Mouse (Mus musculus) midbrain, postnatal 0 days (tissue): ENCODE measurements around the gene Lcp1. TPM values are rescaled to one million over a fixed set of nuclear protein-coding genes. Genes with fewer than 3 reads are reported as not detected.

Experiments used
- ATAC-seq: fragments of 200-750 bp; cut with Nextera tagmentation; 2 replicates; pipeline ENCODE4 v1.8.0; 2017; ENCODE audit warnings: moderate number of reproducible peaks, mild to moderate bottlenecking, moderate TSS enrichment, moderate library complexity; ENCODE audit not compliant: low FRiP score
- DNase-seq: peaks from one replicate; pipeline ENCODE4 v3.0.0-alpha.2; 2015; ENCODE audit warnings: low spot score
- H3K27ac ChIP-seq: fragments of 300-500 bp; sonication (generic); 2 replicates; pipeline ENCODE4 v1.5.1; 2014; ENCODE audit warnings: low read depth, mild to moderate bottlenecking, low read length, mixed read lengths
- H3K27me3 ChIP-seq: fragments of 300-500 bp; sonication (generic); 2 replicates; pipeline ENCODE4 v1.6.1; 2014; ENCODE audit warnings: low read length, control low read depth, mixed read lengths; ENCODE audit not compliant: insufficient read depth
- H3K36me3 ChIP-seq: fragments of 300-500 bp; sonication (generic); 2 replicates; pipeline ENCODE4 v1.6.1; 2014; ENCODE audit warnings: low read length, control low read depth, mixed read lengths; ENCODE audit not compliant: insufficient read depth
- H3K4me1 ChIP-seq: fragments of 300-500 bp; sonication (generic); 2 replicates; pipeline ENCODE4 v1.6.1; 2014; ENCODE audit warnings: mild to moderate bottlenecking, control low read depth, antibody characterized with exemption, low read length, mixed read lengths; ENCODE audit not compliant: insufficient read depth
- H3K4me2 ChIP-seq: fragments of 300-500 bp; sonication (generic); 2 replicates; pipeline ENCODE4 v1.6.1; 2014; ENCODE audit warnings: low read depth, mild to moderate bottlenecking, low read length, mixed read lengths; ENCODE audit not compliant: poor library complexity, severe bottlenecking
- H3K4me3 ChIP-seq: fragments of 300-500 bp; sonication (generic); 2 replicates; pipeline ENCODE4 v1.5.1; 2014; ENCODE audit warnings: low read depth, mild to moderate bottlenecking, low read length, moderate library complexity
- H3K9ac ChIP-seq: fragments of 300-500 bp; sonication (generic); replicated peaks from 2 replicates; pipeline ENCODE4 v1.6.1; 2014; ENCODE audit warnings: mild to moderate bottlenecking, low read length, moderate library complexity, mixed read lengths; ENCODE audit not compliant: poor library complexity, severe bottlenecking
- H3K9me3 ChIP-seq: fragments of 300-500 bp; sonication (generic); 2 replicates; pipeline ENCODE4 v1.6.1; 2016; ENCODE audit warnings: low read length, control low read depth
- CTCF ChIP-seq: IDR thresholded peaks from 2 replicates; pipeline ENCODE4 v1.5.1; 2016; ENCODE audit warnings: antibody characterized with exemption, mild to moderate bottlenecking
- WGBS: fragments of 180-500 bp; shearing (Covaris S2); extraction: QIAGEN DNeasy Blood & Tissue Kit; methylation state at CpG from one replicate; pipeline ENCODE4 v1.1.7; 2014; 5-methylcytosine and 5-hydroxymethylcytosine counted together
- polyA plus RNA-seq: library from polyadenylated mRNA; unstranded; fragments of >200 nt; fragmentation: Nextera tagmentation; extraction: Ambion mirVana; gene quantifications from 2 replicates; pipeline ENCODE4 v1.2.1, GENCODE M21; 2015
- total RNA-seq: library from RNA; depleted of rRNA; stranded (reverse); fragments of >200 nt; gene quantifications from 2 replicates; pipeline ENCODE4 v1.2.3, GENCODE M21; 2014; rRNA removed

Gene Lcp1
- total RNA-seq (6.9 and 12.3 TPM in 2 replicates), polyA plus RNA-seq (7.5 and 7.8 TPM in 2 replicates)

DNA sequence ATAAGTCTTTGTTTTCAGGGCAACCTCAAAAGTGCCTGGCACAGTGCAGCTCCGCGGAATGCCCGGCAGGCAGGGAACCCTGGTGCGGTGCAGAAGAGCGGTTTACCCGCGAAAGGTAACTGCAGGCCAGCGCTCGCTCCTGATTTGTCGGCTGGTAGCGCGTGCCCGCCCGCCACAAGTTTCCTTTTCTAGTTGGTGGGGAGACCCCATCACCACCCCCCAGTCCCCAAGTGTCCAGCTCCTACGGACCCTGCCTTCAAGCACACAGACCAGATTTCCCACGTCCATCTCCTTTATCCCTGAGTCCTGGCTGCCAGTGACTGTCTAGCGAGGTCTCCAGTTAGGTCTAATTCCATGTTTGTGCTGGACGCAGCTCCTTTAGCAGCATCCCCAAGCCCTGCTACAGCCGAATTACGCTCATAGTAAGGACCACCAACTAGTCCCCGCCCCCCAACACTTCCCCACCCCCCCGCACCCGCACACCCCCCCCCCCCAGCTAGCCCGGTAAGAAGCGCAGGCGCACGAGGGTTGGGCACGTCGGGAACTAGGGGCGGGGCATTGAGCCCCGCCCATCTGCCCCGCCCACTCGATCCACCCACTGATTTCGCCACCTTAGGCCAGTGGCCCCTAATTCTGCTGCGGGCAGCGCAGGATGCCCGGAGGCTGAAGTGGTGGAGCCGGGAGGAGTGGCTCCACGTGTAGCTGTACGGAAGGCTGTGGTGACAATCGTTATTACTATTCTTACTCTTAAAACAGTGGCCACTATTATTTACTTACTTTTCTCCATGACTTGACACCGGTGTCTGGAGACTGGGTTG, at the start of gene Lcp1, which contains the start of gene Lrrc63:
TSS of gene Lcp1 (plus strand) at position 601 of the 818 bp plus-strand sequence.
TSS of gene Lrrc63 (minus strand) at position 381 of the 818 bp plus-strand sequence.
- H3K4me2 ChIP-seq = peak within 1 kb of the TSS; percentile 82

DNA sequence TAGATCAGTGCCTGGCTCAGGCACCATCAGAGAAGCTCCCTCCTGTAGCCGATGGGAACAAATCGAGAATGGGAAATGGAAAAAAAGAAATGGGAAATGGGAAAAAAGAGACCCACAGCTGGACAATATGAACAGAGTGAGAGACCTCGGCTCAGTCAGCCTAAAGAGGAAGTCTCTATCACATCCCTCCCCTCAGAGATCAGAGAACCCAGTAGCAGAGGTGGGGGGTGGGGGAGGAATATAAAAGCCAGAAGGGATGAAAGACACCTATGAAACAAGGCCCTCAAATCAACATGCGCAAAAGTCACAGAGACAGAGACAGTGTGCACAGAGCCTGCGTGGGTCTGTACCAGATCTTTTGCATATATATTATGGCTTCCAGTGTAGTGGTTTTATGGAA, 27.9 kb upstream of the Lcp1 start:
- Histone ChIP-seq H3K36me3 (no peaks in the 10 kb centered on the region), H3K4me1 (no peaks in the 10 kb centered on the region), H3K27me3 (no peaks in the 10 kb centered on the region), H3K4me3 (no peak overlapping the region), H3K9ac (no peak overlapping the region), H3K27ac (no peak overlapping the region), H3K4me2 (no peak overlapping the region), H3K9me3 (no peaks in the 10 kb centered on the region)
- no peak for TF ChIP-seq CTCF
- 90% methylated on average over 5 of the region's 5 CpGs for WGBS
- DNase-seq (no peak), ATAC-seq (no peak)

More for the DNA sequence above, at the start of gene Lcp1, which contains the start of gene Lrrc63:
- WGBS = under 1% methylated on average over 32 of the region's 42 CpGs
- Histone ChIP-seq H3K27ac (no peak within 1 kb of the TSS), H3K36me3 (no peaks in the 10 kb centered on the region), H3K9ac (peak within 1 kb of the TSS; percentile 52), H3K9me3 (no peaks in the 10 kb centered on the region), H3K27me3 (no peaks in the 10 kb centered on the region), H3K4me1 (no peaks in the 10 kb centered on the region), H3K4me3 (peak within 1 kb of the TSS; percentile 61)
- peak; percentile 77 for DNase-seq
- peak; percentile 86 for ATAC-seq
- TF ChIP-seq CTCF = no peak

DNA sequence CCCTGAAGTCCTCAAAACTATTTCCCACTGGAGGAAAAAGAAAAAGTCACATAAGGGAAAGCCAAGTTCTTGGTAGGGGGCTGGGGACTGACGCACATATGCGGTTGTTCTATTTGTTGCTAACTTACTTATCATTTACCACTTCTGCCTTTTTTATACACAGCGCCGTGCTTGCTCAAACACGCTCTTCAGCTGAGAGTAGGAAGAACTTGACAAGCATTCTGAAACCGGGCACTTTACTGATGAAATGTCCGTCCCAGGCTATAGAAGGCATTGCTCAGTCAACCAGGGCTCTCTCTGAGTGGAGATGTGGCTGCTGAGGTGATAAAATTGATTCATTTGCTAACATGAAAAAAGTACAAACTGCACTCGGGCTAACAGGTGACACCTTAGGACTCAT, 9.2 kb upstream of the Lcp1 start:
- no peak for ATAC-seq
- H3K4me1 ChIP-seq = no peaks in the 10 kb centered on the region
- no peak overlapping the region for H3K4me3 ChIP-seq
- H3K9ac ChIP-seq = no peak overlapping the region
- H3K27ac ChIP-seq = no peak overlapping the region
- no peak overlapping the region for H3K4me2 ChIP-seq
- DNase-seq = no peak
- H3K36me3 ChIP-seq = no peaks in the 10 kb centered on the region
- no peaks in the 10 kb centered on the region for H3K27me3 ChIP-seq
- WGBS = 90% methylated on average over 8 of the region's 8 CpGs
- no peaks in the 10 kb centered on the region for H3K9me3 ChIP-seq
- no peak for TF ChIP-seq CTCF

DNA sequence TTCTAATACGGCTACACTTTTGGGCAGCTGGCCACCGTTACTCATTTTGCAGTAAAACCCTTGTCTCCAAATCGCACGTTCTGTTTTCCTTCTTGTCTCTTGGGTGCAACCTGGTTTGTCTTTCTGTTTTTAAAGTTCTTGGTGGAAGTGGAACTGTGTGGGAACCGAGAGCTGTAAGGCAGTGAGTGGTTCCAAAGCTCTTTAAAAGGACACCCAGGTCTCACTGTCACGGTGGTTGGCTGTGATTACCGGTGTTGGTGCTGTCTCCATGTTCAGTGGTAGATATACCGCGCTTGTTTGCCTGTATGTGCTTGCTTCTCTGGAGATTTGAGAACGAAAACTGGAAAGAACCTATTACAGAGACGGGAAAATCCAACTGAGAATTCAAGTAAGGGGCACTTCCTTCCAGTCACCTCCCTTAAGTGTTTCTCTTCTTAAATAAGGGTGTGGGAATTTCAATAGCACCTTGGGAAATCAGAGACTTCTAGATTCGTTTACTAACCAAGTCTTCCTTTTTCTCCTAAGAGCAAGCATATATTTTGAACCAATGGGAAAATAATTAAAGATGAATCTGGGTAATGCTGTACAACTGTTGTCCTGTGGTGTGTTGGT, 529 bp downstream of the Lcp1 start:
- H3K4me2 ChIP-seq = peak overlapping the region; percentile 82
- ATAC-seq (no peak), DNase-seq (peak; percentile 3)
- no peaks in the 10 kb centered on the region for H3K9me3 ChIP-seq
- 4% methylated on average over 12 of the region's 12 CpGs for WGBS
- H3K27ac ChIP-seq = no peak overlapping the region
- H3K4me3 ChIP-seq = peak overlapping the region; percentile 61
- TF ChIP-seq CTCF = no peak
- H3K4me1 ChIP-seq = no peaks in the 10 kb centered on the region
- peak overlapping the region; percentile 52; the same call in 1 of the 2 replicates for H3K9ac ChIP-seq
- no peaks in the 10 kb centered on the region for H3K36me3 ChIP-seq
- H3K27me3 ChIP-seq = no peaks in the 10 kb centered on the region

DNA sequence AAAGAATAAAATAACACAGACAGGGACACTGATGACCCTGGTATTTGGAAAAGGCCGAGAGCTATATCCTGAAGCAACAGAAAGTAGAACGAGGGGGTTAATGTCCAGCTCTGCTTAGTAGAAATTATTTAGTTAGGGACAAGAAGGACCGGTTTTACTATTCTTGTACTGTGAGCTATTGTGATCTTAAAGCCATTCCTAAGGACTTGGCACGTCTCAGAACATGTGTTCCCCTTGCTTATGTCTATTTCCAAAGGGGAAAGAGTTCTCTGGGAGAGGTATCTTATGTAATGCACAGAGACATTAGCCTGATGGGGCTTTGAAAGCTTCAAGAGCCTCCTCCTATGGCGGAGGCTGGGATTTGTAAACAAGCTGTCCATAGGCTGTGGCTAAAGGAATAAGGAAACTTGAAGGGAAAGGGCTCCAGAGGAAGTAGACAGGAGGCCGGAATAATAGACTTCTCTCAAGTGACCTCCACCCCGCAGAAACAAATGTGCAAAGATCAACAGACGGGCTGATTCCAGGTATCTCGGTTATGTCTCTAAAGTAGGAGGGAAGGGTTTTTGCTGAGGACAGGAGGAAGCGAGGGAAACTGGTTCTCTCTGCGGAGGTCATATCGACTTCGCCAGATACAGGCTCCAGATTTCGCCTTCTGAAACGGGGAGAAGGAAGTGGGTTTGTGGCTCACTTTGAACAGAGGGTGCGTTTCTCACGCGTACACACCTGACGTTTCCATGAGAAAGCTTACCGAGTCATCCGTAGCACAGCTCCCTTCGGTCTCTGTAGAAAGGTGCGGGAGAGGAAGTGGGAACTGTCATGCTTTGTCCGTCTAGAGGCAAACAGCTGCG, 5.4 kb downstream of the Lcp1 start:
- Histone ChIP-seq H3K9me3 (no peaks in the 10 kb centered on the region), H3K27me3 (no peaks in the 10 kb centered on the region), H3K4me2 (no peak overlapping the region), H3K36me3 (no peaks in the 10 kb centered on the region), H3K9ac (no peak overlapping the region), H3K4me1 (no peaks in the 10 kb centered on the region), H3K4me3 (no peak overlapping the region), H3K27ac (no peak overlapping the region)
- DNase-seq (no peak), ATAC-seq (no peak)
- WGBS = 85% methylated on average over 25 of the region's 25 CpGs
- TF ChIP-seq CTCF = no peak
